Mouse (Mus musculus) urinary bladder, postnatal 36 days (tissue): Measurements from ENCODE around the gene Rcbtb2.
"Not testable (repeated sequence)": the region's sequence is repeated elsewhere in the genome, so short reads cannot be mapped to it uniquely, and the experiment has no call there.

Experiments
- DNase-seq, 2 experiments: peaks; one replicate each; pipeline ENCODE4 v3.0.0; 2022; ENCODE audit warnings: low spot score in 2 of 2, mixed read lengths in 1 of 2

Rcbtb2 gene

DNA sequence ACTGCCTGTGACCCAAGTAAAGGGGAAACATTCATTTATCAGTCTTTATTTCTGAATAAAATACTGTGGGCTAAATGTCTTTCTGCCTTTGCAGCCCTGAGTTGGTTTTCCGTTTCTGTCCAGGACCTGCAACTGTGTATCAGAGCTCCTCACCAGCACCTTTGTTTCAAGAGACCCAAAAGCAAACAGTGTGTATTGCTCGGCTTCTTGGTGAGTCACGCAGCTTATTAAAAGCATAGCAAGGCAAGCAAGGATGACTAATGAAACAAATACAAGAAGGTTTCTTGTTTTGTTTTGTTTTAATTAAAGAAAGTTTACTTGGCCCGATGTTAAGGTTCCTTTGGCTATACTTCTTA lies at the start of gene Rcbtb2:
Gene Rcbtb2, plus strand, starts transcription at position 115 of the 356 bp plus-strand sequence.
- no peak for DNase-seq

- DNase-seq, result no peak
These were observed 39.3 kb upstream of the Rcbtb2 start for GRCm38 (mm10) chr14:73083563-73083962.

GRCm38 (mm10) chr14:73086425-73086824 lies 36.4 kb upstream of the Rcbtb2 start:
- DNase-seq, result no peak

DNA sequence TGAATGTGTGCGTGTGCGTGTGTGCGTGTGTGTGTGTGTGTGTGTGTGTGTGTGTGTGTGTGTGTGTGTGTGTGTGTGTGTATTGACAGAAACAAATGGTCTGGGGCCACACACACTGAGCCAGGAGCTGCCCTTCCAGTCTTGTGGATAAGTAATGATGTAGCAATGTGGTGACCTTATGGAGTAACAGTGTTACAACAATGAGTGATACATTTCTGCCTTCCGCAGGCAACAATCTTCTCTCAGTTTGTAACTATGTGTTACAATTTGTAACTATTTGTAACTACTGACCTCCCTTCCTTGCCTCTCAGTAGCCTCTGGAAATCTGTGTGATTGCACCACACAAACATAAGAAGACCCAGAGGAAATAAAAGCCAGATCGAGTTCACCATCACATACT lies 35.6 kb upstream of the Rcbtb2 start:
- no peak for DNase-seq

DNA sequence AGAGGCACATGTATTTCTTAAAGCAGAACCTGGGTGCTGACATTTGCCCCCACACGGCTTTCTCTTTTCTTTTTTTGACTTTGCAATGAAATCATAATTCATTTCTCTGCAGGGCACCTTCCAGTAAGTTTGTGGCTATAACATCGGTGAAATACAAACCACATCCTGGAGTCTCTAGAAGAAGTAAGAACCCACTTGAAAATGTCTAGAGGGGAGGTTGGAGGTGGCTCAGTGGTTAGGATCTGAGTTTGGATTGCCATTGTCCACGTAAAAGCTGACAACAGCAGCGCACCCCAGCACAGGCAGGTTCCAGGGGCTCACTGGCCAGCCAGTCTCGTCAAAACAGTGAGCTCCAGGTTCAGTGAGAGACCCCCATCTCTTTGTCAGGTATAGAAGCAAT lies 35.1 kb upstream of the Rcbtb2 start:
- no peak for DNase-seq

- DNase-seq, result no peak
These were observed 34.6 kb upstream of the Rcbtb2 start for GRCm38 (mm10) chr14:73088224-73088623.

GRCm38 (mm10) chr14:73092871-73093270 lies 30.0 kb upstream of the Rcbtb2 start:
- no peak for DNase-seq

DNA sequence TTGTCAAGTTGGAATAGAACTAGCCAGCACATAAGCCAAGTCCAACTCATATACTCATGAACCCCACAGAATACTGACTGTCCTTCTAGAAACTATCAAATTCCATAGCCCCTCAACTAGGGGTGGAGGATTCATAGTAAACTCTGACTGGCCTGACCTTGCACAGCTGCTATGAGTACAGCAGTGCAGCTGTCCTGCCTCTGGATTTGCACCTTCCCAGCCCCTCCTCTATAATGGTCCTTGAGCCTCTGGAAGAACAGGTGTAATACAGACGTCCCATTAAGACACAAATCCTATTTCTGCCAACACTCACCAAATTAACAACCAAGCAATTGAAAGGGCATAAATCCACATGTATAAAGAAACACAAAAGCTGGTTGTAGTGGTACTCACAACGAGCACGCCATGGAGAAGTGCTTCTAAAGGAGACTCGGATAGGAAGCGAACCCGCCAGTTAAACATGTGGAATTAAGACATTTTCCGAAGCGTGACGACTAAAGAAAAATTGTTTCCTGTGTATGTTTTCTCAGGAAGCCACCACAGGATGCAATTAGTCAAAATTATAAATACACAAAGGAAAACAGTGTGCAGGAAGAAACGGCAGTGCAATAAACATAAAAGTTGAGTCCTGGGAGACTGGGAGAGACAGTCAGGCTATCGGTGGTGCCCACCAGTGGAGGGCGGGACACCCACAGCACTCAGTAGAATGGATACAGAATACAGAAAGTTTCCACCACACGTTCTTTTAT lies 27.9 kb upstream of the Rcbtb2 start:
- DNase-seq, result no peak

- DNase-seq, result no peak
These were observed 24.0 kb upstream of the Rcbtb2 start for GRCm38 (mm10) chr14:73098677-73099387.

- no peak for DNase-seq
These were observed 20.5 kb upstream of the Rcbtb2 start for GRCm38 (mm10) chr14:73102270-73102865.

DNA sequence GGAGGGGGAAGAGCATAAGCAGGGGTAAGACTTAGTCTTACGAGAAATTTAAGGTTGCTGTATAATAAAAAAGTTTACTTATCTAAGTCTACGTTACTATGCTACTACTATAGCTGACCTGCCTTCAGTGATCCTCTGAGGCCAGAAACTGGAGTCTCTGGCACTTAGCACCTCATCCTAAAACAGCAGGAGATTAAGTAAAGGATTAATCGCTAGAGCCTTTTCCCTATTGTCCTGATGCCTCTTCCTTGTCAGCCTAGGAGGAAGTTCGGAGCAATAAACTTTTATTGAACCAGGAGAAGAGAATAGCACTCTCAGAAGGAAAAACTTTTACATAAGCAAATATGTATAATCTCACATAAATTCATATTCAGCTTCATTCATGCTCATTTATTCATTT lies 19.9 kb upstream of the Rcbtb2 start:
- DNase-seq, result not testable (repeated sequence)

DNA sequence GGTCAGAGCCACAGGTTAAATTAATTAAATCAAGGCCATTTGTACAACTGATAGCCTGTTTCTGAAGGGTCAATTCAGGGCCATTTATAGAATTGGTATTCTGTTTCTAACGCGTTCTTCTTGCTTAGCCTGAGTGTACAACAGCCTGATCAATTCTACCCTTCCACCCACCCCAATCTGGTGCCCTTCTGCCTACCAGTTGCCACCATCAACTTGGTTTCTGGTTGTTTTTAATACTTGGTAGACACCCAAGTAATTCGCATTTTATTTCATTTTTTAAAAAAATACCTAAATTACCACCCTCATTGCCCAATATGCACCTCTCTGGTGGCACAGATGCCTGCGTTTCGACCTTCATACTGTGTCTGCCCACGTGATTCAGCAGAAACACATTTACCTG lies 17.9 kb upstream of the Rcbtb2 start:
- DNase-seq, result no peak

DNA sequence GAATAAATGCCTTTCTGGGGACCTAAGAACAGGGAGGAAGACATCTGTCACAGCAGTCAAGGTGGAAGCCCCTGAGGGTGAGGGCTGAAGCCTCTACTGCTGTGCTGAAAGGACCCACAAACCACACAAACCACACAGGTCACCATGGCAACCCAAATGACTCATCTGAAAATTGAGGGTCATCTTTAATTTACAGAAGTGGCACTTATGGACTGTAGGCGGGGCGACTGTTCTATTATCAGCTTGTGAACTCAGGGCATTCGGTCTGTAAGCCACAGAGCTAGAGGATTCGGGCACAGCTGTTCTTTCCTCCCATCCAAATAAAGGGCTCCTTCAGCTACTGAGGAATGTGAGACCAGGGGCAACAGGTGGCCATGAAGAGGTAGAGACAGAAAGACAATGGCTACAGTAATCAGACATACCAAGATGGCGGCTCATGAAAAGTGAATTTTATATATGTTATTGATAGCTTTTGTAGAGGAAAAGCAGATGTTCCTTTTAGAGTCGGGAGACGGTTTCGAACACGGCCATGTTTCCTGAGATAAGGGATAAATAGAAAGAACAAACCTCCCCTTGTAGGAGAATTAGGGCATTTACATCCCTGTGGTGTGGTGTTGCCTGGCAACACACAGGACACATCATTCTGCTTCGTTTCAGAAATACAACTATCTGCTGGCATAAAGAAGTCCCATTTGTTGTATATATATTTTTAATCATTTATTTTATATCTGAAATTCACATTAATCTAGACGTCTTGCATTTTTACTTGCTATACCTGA lies 17.2 kb upstream of the Rcbtb2 start:
- no peak for DNase-seq

DNA sequence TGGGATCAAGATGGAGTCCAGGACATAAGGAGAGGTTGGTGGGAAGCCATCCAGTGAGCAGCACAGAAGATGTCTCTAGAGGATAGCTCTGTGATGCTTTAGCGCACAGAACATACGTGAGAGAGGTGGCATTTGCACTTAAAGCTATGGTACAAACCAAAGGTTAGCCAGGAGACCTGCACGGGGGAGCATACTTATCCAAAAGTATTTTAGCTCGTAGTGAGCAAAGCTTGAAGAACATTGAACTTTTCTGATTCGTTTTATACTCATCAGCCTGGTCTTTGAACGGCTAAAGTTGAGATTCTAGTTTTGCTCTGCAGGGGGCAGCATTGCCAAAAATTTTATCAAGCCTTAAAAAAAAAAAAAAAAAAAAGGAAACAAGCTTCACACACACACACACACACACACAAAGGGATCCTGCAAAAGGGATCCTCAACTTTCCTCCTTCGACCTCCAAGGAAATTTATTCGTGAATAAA lies 16.6 kb upstream of the Rcbtb2 start:
- DNase-seq, result peak; percentile 32 to 44

GRCm38 (mm10) chr14:73106957-73107356 lies 15.9 kb upstream of the Rcbtb2 start:
- peak in 1 of 2 experiments; percentile 47 for DNase-seq

DNA sequence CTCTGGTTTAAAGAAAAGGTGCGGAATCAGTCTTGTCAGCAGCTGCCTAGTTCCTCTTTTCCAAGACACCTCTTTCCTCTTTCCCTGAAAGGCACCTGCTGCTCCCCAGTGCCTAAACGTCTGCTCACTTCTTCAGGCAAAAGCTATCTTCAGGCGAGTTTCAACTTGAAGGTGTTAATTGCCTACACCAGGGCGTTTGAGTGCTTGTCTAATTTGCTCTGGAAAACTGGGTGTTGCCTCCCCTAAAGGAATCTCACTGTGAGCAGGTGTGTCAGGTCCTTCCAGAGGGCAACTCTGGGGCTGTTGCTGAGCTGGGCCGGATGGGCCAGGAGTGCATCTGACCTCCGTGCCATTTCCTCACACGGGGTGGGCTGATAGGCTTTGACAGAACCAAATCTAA lies 15.5 kb upstream of the Rcbtb2 start:
- DNase-seq, result no peak

GRCm38 (mm10) chr14:73107952-73108351 lies 14.9 kb upstream of the Rcbtb2 start:
- no peak for DNase-seq

- no peak for DNase-seq
These were observed 12.2 kb upstream of the Rcbtb2 start for GRCm38 (mm10) chr14:73110682-73111081.

DNA sequence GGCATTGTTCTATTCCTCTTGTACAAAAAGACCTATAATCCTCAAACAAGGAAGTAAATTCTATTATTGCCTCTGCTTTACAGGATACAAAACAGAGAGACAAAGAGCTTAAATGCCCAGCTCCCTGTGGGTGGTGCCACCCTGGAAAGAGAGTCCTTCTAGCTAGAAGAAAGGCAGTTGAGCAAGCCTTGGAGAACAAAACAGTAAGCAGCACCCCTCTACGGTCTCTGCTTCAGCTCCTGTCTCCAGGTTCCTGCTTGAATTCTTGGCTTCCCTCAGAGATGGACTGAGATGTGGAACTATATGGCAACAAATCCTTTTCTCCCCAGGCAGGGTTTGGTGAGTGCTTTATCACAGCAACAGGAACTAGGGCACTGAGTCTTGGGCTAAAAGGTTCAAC lies 11.7 kb upstream of the Rcbtb2 start:
- DNase-seq, result no peak

- DNase-seq, result no peak
These were observed 10.5 kb upstream of the Rcbtb2 start for GRCm38 (mm10) chr14:73112186-73112840.

GRCm38 (mm10) chr14:73114952-73115351 lies 7.9 kb upstream of the Rcbtb2 start:
- DNase-seq, result not testable (repeated sequence)
